Mouse (Mus musculus) ES-E14 (cell line): ENCODE results near the gene Tom1l2.

ENCODE experiments used
- CHD2 ChIP-seq: IDR thresholded peaks from 2 replicates; pipeline ENCODE4 v1.6.1; 2014; ENCODE audit warnings: mild to moderate bottlenecking, low read depth, low read length, inconsistent platforms
- MAFK ChIP-seq: IDR thresholded peaks from 2 replicates; pipeline ENCODE4 v1.6.1; 2014; ENCODE audit warnings: mild to moderate bottlenecking, low read depth, low read length, inconsistent platforms; ENCODE audit not compliant: insufficient read depth
- ZC3H11A ChIP-seq: IDR thresholded peaks from 2 replicates; pipeline ENCODE4 v1.6.1; 2012; ENCODE audit warnings: low read depth, mild to moderate bottlenecking, inconsistent platforms, low read length, borderline replicate concordance
- ZNF384 ChIP-seq: IDR thresholded peaks from 2 replicates; pipeline ENCODE4 v1.6.1; 2012; ENCODE audit warnings: low read depth, low read length, inconsistent platforms

DNA sequence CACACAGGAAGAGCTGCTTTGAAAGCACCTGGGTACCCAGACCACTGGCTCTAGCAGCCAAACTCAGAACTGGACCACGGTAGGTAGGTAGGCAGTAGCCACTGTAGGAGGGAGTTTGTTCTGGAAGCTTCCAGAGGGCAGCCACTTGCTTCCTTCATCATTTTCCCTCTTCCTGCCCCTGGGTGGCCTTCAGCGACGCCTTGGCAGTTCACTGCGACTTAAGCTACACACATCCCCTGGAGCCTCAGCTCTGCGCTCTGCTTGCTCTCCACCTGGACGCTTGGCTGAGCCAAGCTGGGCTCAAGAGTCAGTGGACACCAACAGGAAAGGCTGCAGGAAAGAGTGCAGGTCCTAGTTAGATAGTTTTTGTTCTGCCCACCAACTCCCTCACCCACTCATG is 174.7 kb downstream of the Tom1l2 start:
- TF ChIP-seq MAFK: no peak
- no peak for TF ChIP-seq ZC3H11A
- TF ChIP-seq CHD2: no peak
- no peak for TF ChIP-seq ZNF384
